Mouse (Mus musculus): ENCODE results near the gene Ms4a5. TPM values are rescaled to one million over a fixed set of nuclear protein-coding genes. Genes with fewer than 3 reads are reported as not detected.
"Not testable (repeated sequence)": the region's sequence is repeated elsewhere in the genome, so short reads cannot be mapped to it uniquely, and the experiment has no call there.

Ms4a5 gene
- not detected in 2 replicates for polyA plus RNA-seq (2012; rRNA removed)

GRCm38 (mm10) chr19:11283773-11284172 is at the start of gene Ms4a5:
Gene Ms4a5 (minus strand): TSS chr19:11283873.
- Histone ChIP-seq H3K4me3 (ENCODE audit: insufficient read depth, low read depth, low read length) (no peak within 1 kb of the TSS), H3K27me3 (replicated peaks; ENCODE audit: control insufficient read depth, insufficient read depth, low read length) (no peaks in the 10 kb centered on the region), H3K4me1 (ENCODE audit: control insufficient read depth, insufficient read depth, low read length) (no peaks in the 10 kb centered on the region), H3K36me3 (ENCODE audit: control insufficient read depth, insufficient read depth, low read length) (no peaks in the 10 kb centered on the region), H3K27ac (ENCODE audit: insufficient read depth, low read depth, low read length) (no peak within 1 kb of the TSS)
- TF ChIP-seq CTCF (conservative IDR thresholded peaks at IDR 0.05; ENCODE audit: insufficient read depth, insufficient read length, low read depth, low read length) (no peak), POLR2A (IDR thresholded peaks at IDR 0.05; ENCODE audit: low read depth, low read length) (no peak)
- WGBS: 85% methylated on average over 2 of the region's 2 CpGs
- DNase-seq: no peak

GRCm38 (mm10) chr19:11321123-11321522 is 37.5 kb upstream of the Ms4a5 start:
- Histone ChIP-seq H3K27ac (ENCODE audit: insufficient read depth, low read depth, low read length) (no peak overlapping the region), H3K27me3 (replicated peaks; ENCODE audit: control insufficient read depth, insufficient read depth, low read length) (no peaks in the 10 kb centered on the region), H3K4me1 (ENCODE audit: control insufficient read depth, insufficient read depth, low read length) (no peaks in the 10 kb centered on the region), H3K36me3 (ENCODE audit: control insufficient read depth, insufficient read depth, low read length) (no peaks in the 10 kb centered on the region), H3K4me3 (ENCODE audit: insufficient read depth, low read depth, low read length) (no peak overlapping the region)
- TF ChIP-seq POLR2A (IDR thresholded peaks at IDR 0.05; ENCODE audit: low read depth, low read length) (no peak), CTCF (conservative IDR thresholded peaks at IDR 0.05; ENCODE audit: insufficient read depth, insufficient read length, low read depth, low read length) (no peak)
- DNase-seq: no peak
- 86% methylated on average over 1 of the region's 1 CpGs for WGBS

DNA sequence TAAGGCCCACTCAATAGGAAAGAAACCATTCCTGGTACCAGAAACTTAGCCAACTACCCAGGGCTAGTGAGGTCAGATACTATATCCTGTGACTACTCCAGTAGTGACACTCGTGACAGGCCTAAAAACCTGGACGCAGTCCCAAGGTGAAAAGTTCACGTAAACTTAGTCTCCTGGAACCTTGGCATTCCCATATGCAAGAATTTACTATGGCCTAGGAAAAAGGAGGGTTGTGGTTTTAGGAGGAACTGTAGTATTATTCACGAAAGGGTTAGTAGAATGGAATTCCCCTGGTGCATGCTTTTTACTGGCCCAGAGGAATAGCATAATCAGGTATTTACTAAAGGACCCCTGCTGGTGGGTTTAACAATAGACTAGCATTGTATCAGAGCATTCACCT is 33.1 kb upstream of the Ms4a5 start:
- TF ChIP-seq CTCF (conservative IDR thresholded peaks at IDR 0.05; ENCODE audit: insufficient read depth, insufficient read length, low read depth, low read length) (no peak), POLR2A (IDR thresholded peaks at IDR 0.05; ENCODE audit: low read depth, low read length) (no peak)
- Histone ChIP-seq H3K27ac (ENCODE audit: insufficient read depth, low read depth, low read length) (no peak overlapping the region), H3K4me3 (ENCODE audit: insufficient read depth, low read depth, low read length) (no peak overlapping the region), H3K27me3 (replicated peaks; ENCODE audit: control insufficient read depth, insufficient read depth, low read length) (no peaks in the 10 kb centered on the region), H3K36me3 (ENCODE audit: control insufficient read depth, insufficient read depth, low read length) (no peaks in the 10 kb centered on the region), H3K4me1 (ENCODE audit: control insufficient read depth, insufficient read depth, low read length) (no peaks in the 10 kb centered on the region)
- DNase-seq: no peak
- WGBS: 56% methylated on average over 4 of the region's 4 CpGs

DNA sequence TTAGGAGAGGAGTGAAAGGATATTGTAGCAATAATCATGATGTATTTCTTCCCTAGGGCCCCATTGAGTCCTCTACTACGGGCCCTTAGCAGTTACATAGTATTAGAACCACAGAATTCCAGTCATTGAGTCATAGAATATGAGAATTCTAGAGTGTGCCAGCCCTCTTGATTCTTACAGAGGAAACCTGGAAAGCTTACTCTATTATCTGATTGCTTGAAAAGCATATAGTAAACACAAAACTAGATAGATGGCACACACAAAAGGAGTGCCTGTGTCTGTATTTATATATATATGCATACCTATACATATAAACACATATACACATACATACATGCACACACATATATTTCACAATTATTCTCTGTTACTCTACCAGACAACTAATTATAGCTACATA is 30.7 kb upstream of the Ms4a5 start, which contains the start of gene Ms4a14:
Ms4a14 (minus strand) TSS at position 101 of the 400 bp plus-strand sequence.
- no peak for DNase-seq
- H3K27ac ChIP-seq (ENCODE audit: insufficient read depth, low read depth, low read length): no peak within 1 kb of the TSS
- no peaks in the 10 kb centered on the region for H3K4me1 ChIP-seq (ENCODE audit: control insufficient read depth, insufficient read depth, low read length)
- no peaks in the 10 kb centered on the region for H3K36me3 ChIP-seq (ENCODE audit: control insufficient read depth, insufficient read depth, low read length)
- no peak for TF ChIP-seq POLR2A (IDR thresholded peaks at IDR 0.05; ENCODE audit: low read depth, low read length)
- no peak for TF ChIP-seq CTCF (conservative IDR thresholded peaks at IDR 0.05; ENCODE audit: insufficient read depth, insufficient read length, low read depth, low read length)
- no peaks in the 10 kb centered on the region for H3K27me3 ChIP-seq (replicated peaks; ENCODE audit: control insufficient read depth, insufficient read depth, low read length)
- no peak within 1 kb of the TSS for H3K4me3 ChIP-seq (ENCODE audit: insufficient read depth, low read depth, low read length)
- 58% methylated on average over 1 of the region's 1 CpGs for WGBS

GRCm38 (mm10) chr19:11308888-11309287 is 25.2 kb upstream of the Ms4a5 start:
- no peaks in the 10 kb centered on the region for H3K36me3 ChIP-seq (ENCODE audit: control insufficient read depth, insufficient read depth, low read length)
- no peak overlapping the region for H3K4me3 ChIP-seq (ENCODE audit: insufficient read depth, low read depth, low read length)
- no peaks in the 10 kb centered on the region for H3K27me3 ChIP-seq (replicated peaks; ENCODE audit: control insufficient read depth, insufficient read depth, low read length)
- DNase-seq: no peak
- H3K27ac ChIP-seq (ENCODE audit: insufficient read depth, low read depth, low read length): no peak overlapping the region
- H3K4me1 ChIP-seq (ENCODE audit: control insufficient read depth, insufficient read depth, low read length): no peaks in the 10 kb centered on the region
- TF ChIP-seq CTCF (conservative IDR thresholded peaks at IDR 0.05; ENCODE audit: insufficient read depth, insufficient read length, low read depth, low read length) (no peak), POLR2A (IDR thresholded peaks at IDR 0.05; ENCODE audit: low read depth, low read length) (no peak)

DNA sequence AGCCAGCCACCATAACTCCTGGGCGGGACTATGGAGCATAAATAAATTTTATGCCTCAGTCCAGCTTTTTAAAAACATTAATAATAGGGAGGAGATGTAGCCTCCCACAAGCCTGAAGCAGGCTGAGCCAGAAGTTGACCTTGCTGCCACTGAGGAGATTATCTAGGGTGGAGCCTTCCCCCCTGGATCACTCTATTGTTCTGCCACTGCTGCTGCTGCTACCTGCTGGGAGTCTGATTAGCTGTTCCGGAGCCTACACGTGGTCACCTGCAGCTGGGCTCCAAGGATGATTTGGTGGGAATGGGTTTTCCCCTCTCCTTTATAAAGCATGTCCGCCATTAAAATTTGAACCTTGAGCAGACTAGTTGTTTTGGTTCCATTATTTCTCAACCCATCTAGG is 15.9 kb upstream of the Ms4a5 start:
- DNase-seq; H3K27ac ChIP-seq (ENCODE audit: insufficient read depth, low read depth, low read length); H3K27me3 ChIP-seq (replicated peaks; ENCODE audit: control insufficient read depth, insufficient read depth, low read length); H3K4me3 ChIP-seq (ENCODE audit: insufficient read depth, low read depth, low read length); H3K36me3 ChIP-seq (ENCODE audit: control insufficient read depth, insufficient read depth, low read length); H3K4me1 ChIP-seq (ENCODE audit: control insufficient read depth, insufficient read depth, low read length): not testable (repeated sequence)
- 54% methylated on average over 4 of the region's 4 CpGs for WGBS

GRCm38 (mm10) chr19:11298939-11299338 is 15.3 kb upstream of the Ms4a5 start:
- H3K27ac ChIP-seq (ENCODE audit: insufficient read depth, low read depth, low read length): no peak overlapping the region
- TF ChIP-seq POLR2A (IDR thresholded peaks at IDR 0.05; ENCODE audit: low read depth, low read length) (no peak), CTCF (conservative IDR thresholded peaks at IDR 0.05; ENCODE audit: insufficient read depth, insufficient read length, low read depth, low read length) (no peak)
- H3K4me1 ChIP-seq (ENCODE audit: control insufficient read depth, insufficient read depth, low read length): no peaks in the 10 kb centered on the region
- H3K4me3 ChIP-seq (ENCODE audit: insufficient read depth, low read depth, low read length): no peak overlapping the region
- 68% methylated on average over 2 of the region's 2 CpGs for WGBS
- DNase-seq: no peak
- H3K36me3 ChIP-seq (ENCODE audit: control insufficient read depth, insufficient read depth, low read length): no peaks in the 10 kb centered on the region
- H3K27me3 ChIP-seq (replicated peaks; ENCODE audit: control insufficient read depth, insufficient read depth, low read length): no peaks in the 10 kb centered on the region

GRCm38 (mm10) chr19:11293616-11294015 is 9.9 kb upstream of the Ms4a5 start:
- not testable (repeated sequence) for H3K27ac ChIP-seq (ENCODE audit: insufficient read depth, low read depth, low read length); H3K36me3 ChIP-seq (ENCODE audit: control insufficient read depth, insufficient read depth, low read length); H3K4me1 ChIP-seq (ENCODE audit: control insufficient read depth, insufficient read depth, low read length); H3K27me3 ChIP-seq (replicated peaks; ENCODE audit: control insufficient read depth, insufficient read depth, low read length); H3K4me3 ChIP-seq (ENCODE audit: insufficient read depth, low read depth, low read length); DNase-seq
- 13% methylated on average over 3 of the region's 3 CpGs for WGBS

Measured in kidney, adult 2 months (tissue).